Mouse (Mus musculus) heart, postnatal 0 days (tissue): ENCODE results near the gene Msh3. TPM values are rescaled to one million over a fixed set of nuclear protein-coding genes. Genes with fewer than 3 reads are reported as not detected.

Source experiments
- ATAC-seq: fragments of 200-750 bp; cut with Nextera tagmentation; 2 replicates; pipeline ENCODE4 v1.8.0; 2017; ENCODE audit warnings: low read depth, moderate number of reproducible peaks, moderate library complexity; ENCODE audit not compliant: insufficient read depth
- DNase-seq: peaks from one replicate; pipeline ENCODE4 v3.0.0-alpha.2; 2016; ENCODE audit warnings: low spot score
- H3K27ac ChIP-seq: fragments of 300-500 bp; sonication (generic); 2 replicates; pipeline ENCODE4 v1.5.1; 2014; ENCODE audit warnings: low read depth, mild to moderate bottlenecking
- H3K27me3 ChIP-seq: fragments of 300-500 bp; sonication (generic); 2 replicates; pipeline ENCODE4 v1.6.1; 2014; ENCODE audit warnings: low read length, mixed read lengths; ENCODE audit not compliant: control insufficient read depth, insufficient read depth
- H3K36me3 ChIP-seq: fragments of 300-500 bp; sonication (generic); replicated peaks from 2 replicates; pipeline ENCODE4 v1.6.1; 2014; ENCODE audit warnings: low read length, mixed read lengths; ENCODE audit not compliant: control insufficient read depth, insufficient read depth
- H3K4me1 ChIP-seq: fragments of 300-500 bp; sonication (generic); 2 replicates; pipeline ENCODE4 v1.6.1; 2014; ENCODE audit warnings: antibody characterized with exemption; ENCODE audit not compliant: control insufficient read depth, insufficient read depth
- H3K4me2 ChIP-seq: fragments of 300-500 bp; sonication (generic); 2 replicates; pipeline ENCODE4 v1.6.1; 2014; ENCODE audit warnings: low read depth, mild to moderate bottlenecking, low read length, moderate library complexity
- H3K4me3 ChIP-seq: fragments of 300-500 bp; sonication (generic); 2 replicates; pipeline ENCODE4 v1.5.1; 2014; ENCODE audit warnings: low read depth, low read length
- H3K9ac ChIP-seq: fragments of 300-500 bp; sonication (generic); replicated peaks from 2 replicates; pipeline ENCODE4 v1.6.1; 2014; ENCODE audit warnings: low read depth, low read length, mixed read lengths
- H3K9me3 ChIP-seq: fragments of 300-500 bp; sonication (generic); replicated peaks from 2 replicates; pipeline ENCODE4 v1.6.1; 2016; ENCODE audit warnings: low read length; ENCODE audit not compliant: control insufficient read depth
- CTCF ChIP-seq: IDR thresholded peaks from 2 replicates; pipeline ENCODE4 v1.5.1; 2016; ENCODE audit warnings: antibody characterized with exemption, control low read depth, low read depth
- EP300 ChIP-seq: IDR thresholded peaks from 2 replicates; pipeline ENCODE4 v1.6.1; 2016; ENCODE audit warnings: antibody characterized with exemption, low read depth
- WGBS: fragments of 180-500 bp; shearing (Covaris S2); extraction: QIAGEN DNeasy Blood & Tissue Kit; methylation state at CpG from one replicate; pipeline ENCODE4 v1.1.7; 2014; 5-methylcytosine and 5-hydroxymethylcytosine counted together
- polyA plus RNA-seq: library from polyadenylated mRNA; unstranded; fragments of >200 nt; fragmentation: Nextera tagmentation; extraction: Ambion mirVana; gene quantifications from 2 replicates; pipeline ENCODE4 v1.2.1, GENCODE M21; 2015
- total RNA-seq: library from RNA; depleted of rRNA; stranded (reverse); fragments of >200 nt; gene quantifications from 2 replicates; pipeline ENCODE4 v1.2.3, GENCODE M21; 2014; ENCODE audit warnings: low replicate concordance

Gene Msh3
- total and polyA plus RNA-seq, 2 experiments from 2014 or later: 8.5 to 37.1 TPM

DNA sequence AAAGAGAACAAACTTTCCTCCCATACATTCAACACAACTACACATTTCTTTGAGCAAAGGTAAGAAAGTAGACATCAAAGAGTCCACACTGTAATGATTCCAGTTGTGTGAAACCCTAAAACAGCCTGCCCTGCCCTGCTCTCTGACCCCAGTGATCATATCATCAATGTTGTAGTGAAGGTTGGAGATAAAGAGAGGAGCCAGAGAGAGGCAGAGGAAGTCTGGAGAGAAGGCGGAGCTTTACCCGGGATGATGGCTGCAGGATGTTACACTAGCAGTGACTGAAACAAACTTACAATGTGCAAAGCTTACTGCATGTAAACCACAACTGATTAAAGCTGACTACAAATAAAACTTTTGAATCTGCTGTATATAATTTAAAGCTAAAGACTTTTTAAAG is 26.8 kb downstream of the Msh3 start:
- Histone ChIP-seq H3K27me3 (no peaks in the 10 kb centered on the region), H3K4me3 (no peak overlapping the region), H3K36me3 (0 out of 2 replicates have a peak, but pooled peaks cover 13% of the 10 kb centered on the region), H3K4me1 (no peaks in the 10 kb centered on the region), H3K9ac (no peak overlapping the region), H3K4me2 (no peak overlapping the region), H3K9me3 (no peaks in the 10 kb centered on the region), H3K27ac (no peak overlapping the region)
- TF ChIP-seq EP300: no peak
- no peak for TF ChIP-seq CTCF
- no peak for ATAC-seq
- WGBS: 63% methylated on average over 2 of the region's 2 CpGs
- DNase-seq: no peak

DNA sequence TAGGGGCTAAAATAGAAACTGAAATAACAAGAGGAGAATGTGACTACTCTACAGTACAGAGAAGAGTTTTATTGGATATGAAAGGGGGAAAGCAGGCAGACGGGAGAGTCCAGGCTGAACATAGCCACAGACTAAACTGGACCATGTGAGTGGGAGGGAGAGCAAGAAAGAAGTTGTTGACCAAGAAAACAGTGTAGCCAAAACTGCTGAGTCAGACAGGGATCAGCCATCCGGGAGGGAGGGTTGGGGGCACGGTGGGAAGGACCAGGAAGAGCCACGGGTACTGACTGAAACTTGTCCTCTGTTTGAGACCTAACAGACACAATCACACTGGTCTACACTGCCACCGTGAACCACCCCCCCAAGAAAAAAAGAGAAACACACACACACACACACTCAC is 28.8 kb downstream of the Msh3 start:
- Histone ChIP-seq H3K27me3 (no peaks in the 10 kb centered on the region), H3K27ac (no peak overlapping the region), H3K4me1 (no peaks in the 10 kb centered on the region), H3K4me3 (no peak overlapping the region), H3K9ac (no peak overlapping the region), H3K4me2 (no peak overlapping the region), H3K36me3 (peaks cover 12% of the 10 kb centered on the region; the same call in 1 of the 2 replicates), H3K9me3 (no peaks in the 10 kb centered on the region)
- WGBS: 51% methylated on average over 5 of the region's 5 CpGs
- ATAC-seq (no peak), DNase-seq (no peak)
- TF ChIP-seq EP300: no peak
- no peak for TF ChIP-seq CTCF

GRCm38 (mm10) chr13:92320770-92321169 is 34.0 kb downstream of the Msh3 start:
- Histone ChIP-seq H3K4me2 (no peak overlapping the region), H3K36me3 (peaks cover 11% of the 10 kb centered on the region; the same call in 1 of the 2 replicates), H3K9ac (no peak overlapping the region), H3K4me3 (no peak overlapping the region), H3K27me3 (no peaks in the 10 kb centered on the region), H3K4me1 (no peaks in the 10 kb centered on the region), H3K27ac (no peak overlapping the region), H3K9me3 (no peaks in the 10 kb centered on the region)
- WGBS: 77% methylated on average over 5 of the region's 5 CpGs
- no peak for DNase-seq
- TF ChIP-seq CTCF (no peak), EP300 (no peak)
- ATAC-seq: no peak

DNA sequence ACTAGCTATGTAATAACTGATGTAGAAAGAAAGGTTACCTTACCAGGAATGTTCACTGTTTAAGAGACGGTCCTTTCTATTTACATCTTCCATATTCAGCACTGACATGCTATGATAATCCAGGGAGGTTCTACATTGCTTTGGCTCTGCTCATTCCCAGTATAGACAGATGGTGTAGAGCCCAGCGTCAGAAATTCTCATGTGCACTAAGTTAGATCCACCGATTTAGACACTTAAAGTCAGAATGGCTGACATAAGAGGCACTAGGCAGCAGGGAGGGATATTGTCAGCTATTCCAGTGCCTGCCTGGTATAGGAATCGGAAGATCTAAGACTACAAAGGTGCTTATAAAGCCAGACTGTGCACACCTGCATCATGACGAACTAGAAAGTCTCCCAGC is 40.2 kb downstream of the Msh3 start:
- Histone ChIP-seq H3K4me2 (no peak overlapping the region), H3K9me3 (no peaks in the 10 kb centered on the region), H3K4me3 (no peak overlapping the region), H3K4me1 (no peaks in the 10 kb centered on the region), H3K36me3 (peaks cover 7% of the 10 kb centered on the region; the same call in 1 of the 2 replicates), H3K27ac (no peak overlapping the region), H3K27me3 (no peaks in the 10 kb centered on the region), H3K9ac (no peak overlapping the region)
- TF ChIP-seq CTCF (no peak), EP300 (no peak)
- no peak for DNase-seq
- 80% methylated on average over 5 of the region's 5 CpGs for WGBS
- no peak for ATAC-seq

DNA sequence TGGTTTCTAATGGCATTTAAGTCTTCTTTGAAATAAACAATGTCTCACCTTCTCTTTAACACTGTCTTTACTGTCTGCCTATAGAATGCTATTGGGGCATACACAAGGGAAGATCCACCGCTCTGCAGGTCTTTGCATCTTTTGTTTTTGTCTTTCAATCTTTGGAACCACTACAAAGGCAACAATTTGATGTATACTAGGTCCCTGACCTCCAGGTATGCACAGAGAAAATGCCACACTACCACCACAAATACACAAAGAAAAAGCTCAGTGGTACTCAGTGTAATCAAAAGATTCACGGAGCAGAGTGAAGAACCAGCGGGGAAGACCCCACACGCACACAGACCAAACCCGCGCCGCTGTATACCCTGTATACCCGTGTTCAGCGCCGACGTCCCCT is 49.1 kb downstream of the Msh3 start, which contains the start of gene Gm20379:
Gm20379 (plus strand) TSS at position 301 of the 400 bp plus-strand sequence.
- 95% methylated on average over 11 of the region's 11 CpGs for WGBS

GRCm38 (mm10) chr13:92304291-92304690 is 50.5 kb downstream of the Msh3 start:
- Histone ChIP-seq H3K27ac (no peak overlapping the region), H3K4me2 (no peak overlapping the region), H3K9me3 (no peaks in the 10 kb centered on the region), H3K27me3 (no peaks in the 10 kb centered on the region), H3K36me3 (peaks cover 20% of the 10 kb centered on the region), H3K9ac (no peak overlapping the region), H3K4me3 (no peak overlapping the region), H3K4me1 (peaks cover 8% of the 10 kb centered on the region; the same call in 1 of the 2 replicates)
- 93% methylated on average over 5 of the region's 5 CpGs for WGBS
- ATAC-seq (no peak), DNase-seq (no peak)
- TF ChIP-seq CTCF (no peak), EP300 (no peak)

More for the DNA sequence above, 49.1 kb downstream of the Msh3 start, which contains the start of gene Gm20379:
- Histone ChIP-seq H3K4me1 (no peaks in the 10 kb centered on the region), H3K4me3 (no peak within 1 kb of the TSS), H3K9ac (no peak within 1 kb of the TSS), H3K4me2 (no peak within 1 kb of the TSS), H3K27ac (no peak within 1 kb of the TSS), H3K9me3 (no peaks in the 10 kb centered on the region), H3K36me3 (peaks cover 21% of the 10 kb centered on the region), H3K27me3 (no peaks in the 10 kb centered on the region)
- no peak for TF ChIP-seq CTCF
- TF ChIP-seq EP300: no peak
- no peak for ATAC-seq
- DNase-seq: no peak
